ENCODE assay signal across 21 mouse cellular contexts in the genomic region with DNA sequence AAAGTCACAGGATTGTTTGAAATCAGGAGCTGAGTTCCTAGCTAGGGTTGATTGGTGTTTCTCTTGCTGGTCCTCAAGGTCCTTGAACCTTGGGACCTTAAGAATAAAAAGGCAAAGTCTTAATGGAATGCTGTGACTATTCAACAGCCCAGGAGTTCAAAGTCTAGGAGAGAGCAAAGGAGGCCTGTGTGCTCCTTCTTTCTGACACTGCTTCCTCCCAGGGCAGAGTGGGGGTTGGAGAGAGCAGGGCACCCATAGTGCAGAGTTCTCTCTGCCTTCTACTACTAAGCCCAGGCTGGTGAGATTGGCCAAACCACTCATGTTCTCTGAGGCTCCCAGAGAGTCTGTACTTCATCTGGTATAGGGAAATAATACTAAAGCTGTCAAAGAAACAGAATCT.
DNase-seq lines count a peak whose midpoint lies in the region; ATAC-seq lines count a peak whose summit lies in the region.
"Had no signal": no experiment of that assay in that cellular context is flagged by ENCODE, and none has a peak within 500 bp of the region (broad histone marks: within the 10 kb centered on the region; RNA-seq: fewer than 3 reads in every experiment).

No protein-coding gene starts in this region.

- H3K4me1 ChIP-seq in kidney, embryonic 14.5 days (ENCODE audit: control insufficient read depth, insufficient read depth, low read length) = 0 out of 2 replicates have a peak, but pooled peaks cover 5% of the 10 kb centered on the region
- H3K4me1 ChIP-seq in intestine, embryonic 16.5 days (ENCODE audit: control insufficient read depth, insufficient read depth, low read length) = 0 out of 2 replicates have a peak, but pooled peaks cover 2% of the 10 kb centered on the region

- DNase-seq in kidney, adult 8-10 months = peak; percentile 33 to 44
- DNase-seq in kidney, postnatal 10 days = peak; percentile 11
- DNase-seq in embryo, embryonic 11 days = no peak
- DNase-seq: adrenal gland, postnatal 14 days; cerebellum, adult 11-12 months; cerebellum, adult 9-10 months; cerebellum, postnatal 36 days; forebrain, postnatal 0 days; gastrocnemius, postnatal 14 days; heart, adult 2 months; heart, postnatal 14 days had no signal

- H3K27ac ChIP-seq in kidney, embryonic 14.5 days (ENCODE audit: low read depth, low read length) = no peak overlapping the region
- H3K27ac ChIP-seq in intestine, embryonic 16.5 days (ENCODE audit: low read length) = no peak overlapping the region
- H3K27ac ChIP-seq: embryonic facial prominence, embryonic 10.5 days; forebrain, embryonic 13.5 days; heart, adult 2 months; heart, embryonic 15.5 days had no signal

- no peak for ATAC-seq in kidney, embryonic 14.5 days (ENCODE audit: low FRiP score, low TSS enrichment)
- ATAC-seq in intestine, embryonic 16.5 days = peak; percentile 94
- ATAC-seq in megakaryocyte, adult 5-6 weeks (ENCODE audit: poor library complexity, severe bottlenecking) = no peak
- ATAC-seq: activated CD4-positive, CD25-positive, alpha-beta regulatory T cell, adult 4 months; forebrain, embryonic 13.5 days; forebrain, postnatal 0 days; Patski had no signal

- no peaks in the 10 kb centered on the region for H3K36me3 ChIP-seq in kidney, embryonic 14.5 days (ENCODE audit: control insufficient read depth, insufficient read depth, low read length)
- no peaks in the 10 kb centered on the region for H3K36me3 ChIP-seq in intestine, embryonic 16.5 days (ENCODE audit: control insufficient read depth, insufficient read depth, low read length)
- H3K36me3 ChIP-seq: embryonic facial prominence, embryonic 10.5 days; heart, embryonic 15.5 days had no signal

- no peaks in the 10 kb centered on the region for H3K9me3 ChIP-seq in kidney, embryonic 14.5 days (ENCODE audit: control insufficient read depth, low read length)
- H3K9me3 ChIP-seq in intestine, embryonic 16.5 days (ENCODE audit: control insufficient read depth, low read length) = no peaks in the 10 kb centered on the region
- H3K9me3 ChIP-seq: embryonic facial prominence, embryonic 10.5 days; forebrain, embryonic 13.5 days; heart, embryonic 15.5 days had no signal

- no peak overlapping the region for H3K4me3 ChIP-seq in kidney, embryonic 14.5 days (ENCODE audit: low read length)
- no peak overlapping the region for H3K4me3 ChIP-seq in intestine, embryonic 16.5 days (ENCODE audit: low read length)
- H3K4me3 ChIP-seq: embryonic facial prominence, embryonic 10.5 days; forebrain, embryonic 13.5 days; heart, adult 2 months; heart, embryonic 15.5 days had no signal

- H3K9ac ChIP-seq in kidney, embryonic 14.5 days (ENCODE audit: low read depth, low read length) = no peak overlapping the region
- H3K9ac ChIP-seq in intestine, embryonic 16.5 days (ENCODE audit: low read depth, low read length) = no peak overlapping the region
- H3K9ac ChIP-seq: forebrain, embryonic 13.5 days; forebrain, postnatal 0 days; heart, embryonic 15.5 days had no signal

- no peaks in the 10 kb centered on the region for H3K27me3 ChIP-seq in kidney, embryonic 14.5 days (ENCODE audit: control insufficient read depth, insufficient read depth, low read length)
- H3K27me3 ChIP-seq in intestine, embryonic 16.5 days (replicated peaks; ENCODE audit: control insufficient read depth, insufficient read depth, low read length) = no peaks in the 10 kb centered on the region
- H3K27me3 ChIP-seq: CH12.LX; forebrain, embryonic 13.5 days; heart, embryonic 15.5 days had no signal

- no peak overlapping the region for H3K4me2 ChIP-seq in kidney, embryonic 14.5 days (replicated peaks; ENCODE audit: low read depth, low read length)
- no peak overlapping the region for H3K4me2 ChIP-seq in intestine, embryonic 16.5 days (ENCODE audit: low read depth, low read length)
- H3K4me2 ChIP-seq: forebrain, embryonic 13.5 days; heart, embryonic 11.5 days; heart, embryonic 15.5 days had no signal
